ENCODE assay signal across 8 mouse cellular contexts in genomic region chr3:136895498-136895897, GRCm38 (mm10).
DNase-seq lines count a peak whose midpoint lies in the region; ATAC-seq and TF ChIP-seq lines count a peak whose summit lies in the region.

No protein-coding gene starts in this region.

- no peak overlapping the region for H3K27ac ChIP-seq in midbrain, postnatal 0 days (ENCODE audit: low read depth, low read length)
- no peak overlapping the region for H3K27ac ChIP-seq in midbrain, embryonic 13.5 days

- no peak overlapping the region for H3K9ac ChIP-seq in midbrain, postnatal 0 days (replicated peaks; ENCODE audit: low read length, poor library complexity, severe bottlenecking)
- no peak overlapping the region for H3K9ac ChIP-seq in midbrain, embryonic 13.5 days (replicated peaks)

- H3K27me3 ChIP-seq in midbrain, postnatal 0 days (ENCODE audit: insufficient read depth, low read length), result no peaks in the 10 kb centered on the region
- H3K27me3 ChIP-seq in midbrain, embryonic 13.5 days, result no peaks in the 10 kb centered on the region

- ATAC-seq in midbrain, postnatal 0 days (ENCODE audit: low FRiP score), result no peak
- no peak for ATAC-seq in midbrain, embryonic 13.5 days

- peak; percentile 59 for TF ChIP-seq CTCF in midbrain, postnatal 0 days (IDR thresholded peaks at IDR 0.05)
- peak; percentile 39; the same call in 1 of the 2 replicates for TF ChIP-seq CTCF in lung, adult 2 months (IDR thresholded peaks at IDR 0.05; ENCODE audit: insufficient read depth, low read length)

- no peaks in the 10 kb centered on the region for H3K9me3 ChIP-seq in midbrain, postnatal 0 days (ENCODE audit: low read length)
- H3K9me3 ChIP-seq in midbrain, embryonic 13.5 days, result no peaks in the 10 kb centered on the region

- no peak overlapping the region for H3K4me2 ChIP-seq in midbrain, postnatal 0 days (ENCODE audit: low read depth, low read length, poor library complexity, severe bottlenecking)
- H3K4me2 ChIP-seq in midbrain, embryonic 13.5 days (replicated peaks), result no peak overlapping the region

- DNase-seq in adrenal gland, adult 2 months, result peak; percentile 12
- no peak for DNase-seq in adrenal gland, adult 8-10 months
- no peak for DNase-seq in midbrain, postnatal 0 days (ENCODE audit: low spot score)
- DNase-seq in lung, adult 2 months, result no peak
- peak; percentile 55 for DNase-seq in thymus, postnatal 14 days
- DNase-seq in MN1 (ENCODE audit: low spot score), result no peak
- no peak for DNase-seq in ovary, postnatal 36 days (ENCODE audit: low spot score)

- no peak for TF ChIP-seq POLR2A in lung, adult 2 months (IDR thresholded peaks at IDR 0.05; ENCODE audit: borderline replicate concordance, extremely low read depth, low read depth, low read length)

- no peak overlapping the region for H3K4me3 ChIP-seq in midbrain, postnatal 0 days (ENCODE audit: low read depth, low read length)
- H3K4me3 ChIP-seq in midbrain, embryonic 13.5 days (replicated peaks), result no peak overlapping the region
- H3K4me3 ChIP-seq in lung, adult 2 months (replicated peaks; ENCODE audit: extremely low read depth, low read depth, low read length), result no peak overlapping the region

- peaks cover 5% of the 10 kb centered on the region for H3K36me3 ChIP-seq in midbrain, postnatal 0 days (ENCODE audit: insufficient read depth, low read length)
- peaks cover 16% of the 10 kb centered on the region for H3K36me3 ChIP-seq in midbrain, embryonic 13.5 days

- H3K4me1 ChIP-seq in midbrain, postnatal 0 days (ENCODE audit: insufficient read depth, low read length), result no peaks in the 10 kb centered on the region
- H3K4me1 ChIP-seq in midbrain, embryonic 13.5 days (replicated peaks), result peaks cover 21% of the 10 kb centered on the region
- H3K4me1 ChIP-seq in lung, adult 2 months (ENCODE audit: control insufficient read depth, insufficient read depth, low read length), result no peaks in the 10 kb centered on the region

Comparison
In these comparisons a context has a peak if more than half of its experiments do, and no peak if none do; other contexts are left out.
1. DNase-seq: peak in adrenal gland, adult 2 months (single experiment) and thymus, postnatal 14 days (single experiment); none in adrenal gland, adult 8-10 months (single experiment), midbrain, postnatal 0 days (single experiment), lung, adult 2 months (single experiment), MN1 (single experiment) and ovary, postnatal 36 days (single experiment).